Mouse (Mus musculus): ENCODE measurements around the gene Ddah1. TPM values are rescaled to one million over a fixed set of nuclear protein-coding genes. Genes with fewer than 3 reads are reported as not detected.

The Ddah1 gene
- polyA plus RNA-seq, 2 experiments from 2014 or later = 0.13 TPM; not detected in 1

- ATAC-seq = peak; percentile 58
Observed at GRCm38 (mm10) chr3:145916374-145916773, 157.9 kb downstream of the Ddah1 start.

- ATAC-seq = peak; percentile 82
Observed at GRCm38 (mm10) chr3:145916826-145917225, 158.4 kb downstream of the Ddah1 start.

- no peak for ATAC-seq
Observed at GRCm38 (mm10) chr3:145922019-145922854, 163.8 kb downstream of the Ddah1 start, which contains the start of gene Bcl10. TSS of gene Bcl10 (plus strand) at chr3:145922804.

- ATAC-seq = no peak
Observed at GRCm38 (mm10) chr3:145922971-145923370, 164.5 kb downstream of the Ddah1 start.

- peak; percentile 90 for ATAC-seq
Observed at GRCm38 (mm10) chr3:145923874-145924577, 165.6 kb downstream of the Ddah1 start.

- ATAC-seq = peak; percentile 40
Observed at GRCm38 (mm10) chr3:145924649-145925337, 166.3 kb downstream of the Ddah1 start.

- ATAC-seq = no peak
Observed at GRCm38 (mm10) chr3:145925506-145925905, 167.0 kb downstream of the Ddah1 start.

GRCm38 (mm10) chr3:145929525-145930400 is 171.3 kb downstream of the Ddah1 start:
- ATAC-seq = no peak

GRCm38 (mm10) chr3:145933845-145934244 is 175.4 kb downstream of the Ddah1 start:
- peak; percentile 14 for ATAC-seq

GRCm38 (mm10) chr3:145937505-145938404 is 179.3 kb downstream of the Ddah1 start, which contains the start of gene 2410004B18Rik:
TSS of gene 2410004B18Rik (plus strand) at chr3:145938014.
- ATAC-seq = peak; percentile 88

- ATAC-seq = no peak
Observed at GRCm38 (mm10) chr3:145938405-145939349, 180.2 kb downstream of the Ddah1 start.

GRCm38 (mm10) chr3:145939402-145939801 is 180.9 kb downstream of the Ddah1 start:
- no peak for ATAC-seq

- no peak for ATAC-seq
Observed at GRCm38 (mm10) chr3:145939971-145940370, 181.5 kb downstream of the Ddah1 start.

GRCm38 (mm10) chr3:145941971-145942370 is 183.5 kb downstream of the Ddah1 start:
- ATAC-seq = peak; percentile 72

Other genes with a start within 250 kb of the Ddah1 start
- 10 to 100 TPM; 27.5 to 32.0 TPM for gene Znhit6, start 182.5 kb upstream of the Ddah1 start, polyA plus RNA-seq (2017; shearing (Covaris generic))
- gene Ccn1, start 108.7 kb upstream of the Ddah1 start, polyA plus RNA-seq (2017; shearing (Covaris generic)) = not detected
- gene Bcl10, start 164.1 kb downstream of the Ddah1 start, polyA plus RNA-seq (2017; shearing (Covaris generic)) = 10 to 100 TPM; 43.5 to 50.2 TPM
- 10 to 100 TPM; 18.9 to 21.5 TPM for gene 2410004B18Rik, start 179.3 kb downstream of the Ddah1 start, polyA plus RNA-seq (2017; shearing (Covaris generic))
- not detected for gene Syde2, start 229.2 kb downstream of the Ddah1 start, polyA plus RNA-seq (2017; shearing (Covaris generic))